Mouse (Mus musculus): ENCODE measurements at regions not wholly inside any gene's neighbourhood (a gene's known extent, or its start where the extent isn't known, plus 50 kb on each side); places are given as distances from the start of the nearest gene placed in this dataset.

DNA sequence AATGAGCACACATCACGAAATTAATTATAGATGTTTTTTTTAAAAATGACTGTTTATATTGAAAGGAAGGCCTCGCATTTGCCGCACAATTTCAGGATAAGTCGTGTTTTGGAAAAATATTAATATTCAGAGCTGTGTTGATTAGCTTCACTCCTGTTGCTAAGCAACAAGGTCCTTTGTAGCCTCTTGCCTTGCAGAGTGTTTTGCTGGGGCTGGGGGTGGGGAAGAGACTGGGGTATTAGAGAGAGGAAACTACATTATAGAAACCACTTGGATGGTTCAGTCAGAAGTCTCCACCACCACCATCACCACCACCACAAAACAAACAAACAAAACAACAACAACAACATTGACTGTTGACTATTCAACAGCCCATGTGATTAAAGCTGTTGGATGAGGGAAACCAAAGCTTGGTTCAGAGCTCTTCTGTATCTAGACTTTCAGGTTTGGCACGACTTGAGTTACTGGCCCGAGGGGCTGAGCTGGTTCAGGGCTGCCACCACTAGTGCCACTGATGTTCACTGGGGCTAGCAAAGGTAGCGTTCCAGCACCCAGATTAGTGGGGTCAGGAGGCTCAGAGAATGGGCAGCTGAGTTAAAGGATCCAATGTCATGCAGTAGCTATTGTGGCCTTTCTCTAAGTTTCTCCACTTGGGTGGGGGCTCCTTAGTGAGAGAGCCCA is 195.3 kb upstream of the Atp6ap2 start:
- 0 out of 2 replicates have a peak overlapping the region, but pooled peaks have one; percentile 34 for H3K27ac ChIP-seq (ENCODE audit: low read depth, low read length)
- no peak overlapping the region for H3K9ac ChIP-seq (replicated peaks; ENCODE audit: low read length, poor library complexity, severe bottlenecking)
- WGBS, result 54% methylated on average over 7 of the region's 7 CpGs
- no peak overlapping the region for H3K4me3 ChIP-seq (ENCODE audit: low read depth, low read length)
- DNase-seq (ENCODE audit: low spot score) (peak; percentile 27), ATAC-seq (ENCODE audit: low FRiP score) (no peak)
- no peaks in the 10 kb centered on the region for H3K9me3 ChIP-seq (ENCODE audit: low read length)
- no peak overlapping the region for H3K4me2 ChIP-seq (ENCODE audit: low read depth, low read length, poor library complexity, severe bottlenecking)
- TF ChIP-seq CTCF (IDR thresholded peaks at IDR 0.05), result no peak
- H3K27me3 ChIP-seq (ENCODE audit: insufficient read depth, low read length), result no peaks in the 10 kb centered on the region
- H3K4me1 ChIP-seq (ENCODE audit: insufficient read depth, low read length), result peaks cover 2% of the 10 kb centered on the region; the same call in 1 of the 2 replicates
- no peaks in the 10 kb centered on the region for H3K36me3 ChIP-seq (ENCODE audit: insufficient read depth, low read length)

DNA sequence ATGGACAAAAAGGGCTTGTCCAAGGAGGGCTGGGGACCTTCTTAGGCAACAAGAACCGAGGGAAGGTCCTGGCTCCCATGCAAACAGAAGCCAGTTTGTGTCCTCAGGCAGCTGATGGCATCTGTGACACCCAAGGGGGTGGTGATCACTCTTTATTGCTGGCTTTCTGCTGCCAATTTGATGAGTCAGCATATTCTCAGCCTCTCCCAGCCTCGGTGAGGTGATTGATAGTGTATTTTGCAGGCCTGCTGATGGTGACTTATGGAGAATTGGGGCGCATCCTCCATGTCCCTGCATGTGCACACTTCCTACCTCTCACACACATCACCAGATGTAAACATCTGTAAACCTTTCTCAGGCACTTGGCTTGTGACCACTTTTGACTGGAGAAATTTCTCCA is 178.3 kb upstream of the Atp6ap2 start:
- no peaks in the 10 kb centered on the region for H3K36me3 ChIP-seq (ENCODE audit: insufficient read depth, low read length)
- no peak overlapping the region for H3K4me2 ChIP-seq (ENCODE audit: low read depth, low read length, poor library complexity, severe bottlenecking)
- no peaks in the 10 kb centered on the region for H3K4me1 ChIP-seq (ENCODE audit: insufficient read depth, low read length)
- TF ChIP-seq CTCF (IDR thresholded peaks at IDR 0.05), result no peak
- DNase-seq (ENCODE audit: low spot score) (peak; percentile 5), ATAC-seq (ENCODE audit: low FRiP score) (no peak)
- WGBS, result 74% methylated on average over 3 of the region's 3 CpGs
- H3K9me3 ChIP-seq (ENCODE audit: low read length), result no peaks in the 10 kb centered on the region
- no peak overlapping the region for H3K4me3 ChIP-seq (ENCODE audit: low read depth, low read length)
- no peak overlapping the region for H3K9ac ChIP-seq (replicated peaks; ENCODE audit: low read length, poor library complexity, severe bottlenecking)
- H3K27ac ChIP-seq (ENCODE audit: low read depth, low read length), result no peak overlapping the region
- no peaks in the 10 kb centered on the region for H3K27me3 ChIP-seq (ENCODE audit: insufficient read depth, low read length)

DNA sequence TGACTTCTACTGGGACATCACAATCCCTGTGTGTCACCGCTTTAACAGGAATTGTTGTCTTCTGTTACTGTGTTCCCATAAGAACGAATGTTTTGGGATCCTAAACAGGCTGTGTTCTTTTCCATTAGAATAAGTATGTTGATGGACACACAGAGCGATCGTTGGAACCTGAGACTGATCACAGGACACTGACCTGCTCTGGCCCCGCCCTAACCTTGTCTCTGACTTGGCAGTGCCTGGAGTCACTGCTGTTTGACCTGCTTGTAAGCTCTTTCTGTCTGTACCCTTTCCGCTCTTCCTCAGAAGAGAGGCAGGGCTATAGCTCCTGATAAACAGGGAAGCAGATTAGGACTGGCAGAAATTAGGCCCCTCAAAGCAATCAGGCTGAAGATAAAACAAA is 162.0 kb upstream of the Atp6ap2 start:
- 84% methylated on average over 6 of the region's 6 CpGs for WGBS

DNA sequence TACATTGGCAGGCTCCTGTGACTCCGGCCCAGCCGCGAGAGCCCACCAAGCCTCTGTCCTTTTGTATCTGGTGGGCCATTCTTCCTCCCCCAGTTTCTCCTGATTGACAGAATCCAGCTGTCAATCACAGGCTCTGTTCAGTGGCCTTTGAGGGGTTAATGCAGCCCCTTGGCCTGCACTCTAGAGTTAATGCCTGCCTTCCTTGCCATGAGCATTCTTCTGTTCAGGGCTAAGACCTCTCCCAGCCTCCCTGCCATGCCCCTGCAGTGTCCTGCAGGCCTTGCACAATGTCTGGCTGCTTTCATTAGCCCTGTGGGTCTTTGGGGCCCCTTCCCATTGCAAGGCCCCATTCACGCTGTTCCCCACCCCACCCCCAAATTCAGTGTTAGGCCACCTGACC is 160.9 kb upstream of the Atp6ap2 start:
- no peak for TF ChIP-seq CTCF (IDR thresholded peaks at IDR 0.05)
- 56% methylated on average over 4 of the region's 4 CpGs for WGBS

More for the DNA sequence above, 162.0 kb upstream of the Atp6ap2 start:
- H3K4me1 ChIP-seq (ENCODE audit: insufficient read depth, low read length), result no peaks in the 10 kb centered on the region
- no peaks in the 10 kb centered on the region for H3K36me3 ChIP-seq (ENCODE audit: insufficient read depth, low read length)
- H3K4me2 ChIP-seq (ENCODE audit: low read depth, low read length, poor library complexity, severe bottlenecking), result no peak overlapping the region
- H3K9ac ChIP-seq (replicated peaks; ENCODE audit: low read length, poor library complexity, severe bottlenecking), result no peak overlapping the region
- no peak for TF ChIP-seq CTCF (IDR thresholded peaks at IDR 0.05)
- no peak overlapping the region for H3K27ac ChIP-seq (ENCODE audit: low read depth, low read length)
- DNase-seq (ENCODE audit: low spot score) (no peak), ATAC-seq (ENCODE audit: low FRiP score) (no peak)
- no peaks in the 10 kb centered on the region for H3K9me3 ChIP-seq (ENCODE audit: low read length)
- no peaks in the 10 kb centered on the region for H3K27me3 ChIP-seq (ENCODE audit: insufficient read depth, low read length)
- H3K4me3 ChIP-seq (ENCODE audit: low read depth, low read length), result no peak overlapping the region

DNA sequence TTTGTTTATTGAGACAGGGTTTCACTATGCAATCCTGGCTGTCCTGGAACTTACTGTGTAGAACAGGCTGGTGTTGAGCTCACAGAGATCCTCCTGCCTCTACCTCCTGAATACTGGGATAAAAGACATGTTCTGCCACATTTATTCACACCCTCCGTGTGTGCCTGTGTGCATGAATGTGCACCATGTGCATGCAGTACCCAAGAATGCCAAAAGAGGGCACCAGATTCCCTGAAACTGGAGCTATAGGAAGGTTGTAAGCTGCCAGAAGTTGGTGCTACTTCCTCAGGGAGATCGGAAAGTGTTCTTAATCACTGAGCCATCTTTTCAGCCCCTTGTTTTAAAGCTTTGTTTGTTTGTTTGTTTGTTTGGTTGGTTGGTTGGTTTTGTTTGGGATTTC is 155.3 kb upstream of the Atp6ap2 start:
- H3K27me3 ChIP-seq (ENCODE audit: insufficient read depth, low read length), result no peaks in the 10 kb centered on the region
- peak; percentile 14; the same call in 1 of the 2 replicates for TF ChIP-seq CTCF (IDR thresholded peaks at IDR 0.05)
- H3K27ac ChIP-seq (ENCODE audit: low read depth, low read length), result no peak overlapping the region
- ATAC-seq (ENCODE audit: low FRiP score) (no peak), DNase-seq (ENCODE audit: low spot score) (no peak)
- no peak overlapping the region for H3K9ac ChIP-seq (replicated peaks; ENCODE audit: low read length, poor library complexity, severe bottlenecking)
- H3K36me3 ChIP-seq (ENCODE audit: insufficient read depth, low read length), result no peaks in the 10 kb centered on the region
- H3K9me3 ChIP-seq (ENCODE audit: low read length), result no peaks in the 10 kb centered on the region
- H3K4me2 ChIP-seq (ENCODE audit: low read depth, low read length, poor library complexity, severe bottlenecking), result no peak overlapping the region
- H3K4me3 ChIP-seq (ENCODE audit: low read depth, low read length), result no peak overlapping the region
- no peaks in the 10 kb centered on the region for H3K4me1 ChIP-seq (ENCODE audit: insufficient read depth, low read length)
- 97% methylated on average over 2 of the region's 2 CpGs for WGBS

More for the DNA sequence above, 160.9 kb upstream of the Atp6ap2 start:
- Histone ChIP-seq H3K4me1 (ENCODE audit: insufficient read depth, low read length) (no peaks in the 10 kb centered on the region), H3K9me3 (ENCODE audit: low read length) (no peaks in the 10 kb centered on the region), H3K27me3 (ENCODE audit: insufficient read depth, low read length) (no peaks in the 10 kb centered on the region), H3K4me3 (ENCODE audit: low read depth, low read length) (no peak overlapping the region), H3K36me3 (ENCODE audit: insufficient read depth, low read length) (no peaks in the 10 kb centered on the region), H3K4me2 (ENCODE audit: low read depth, low read length, poor library complexity, severe bottlenecking) (no peak overlapping the region), H3K9ac (replicated peaks; ENCODE audit: low read length, poor library complexity, severe bottlenecking) (no peak overlapping the region), H3K27ac (ENCODE audit: low read depth, low read length) (no peak overlapping the region)
- no peak for ATAC-seq (ENCODE audit: low FRiP score)
- no peak for DNase-seq (ENCODE audit: low spot score)

DNA sequence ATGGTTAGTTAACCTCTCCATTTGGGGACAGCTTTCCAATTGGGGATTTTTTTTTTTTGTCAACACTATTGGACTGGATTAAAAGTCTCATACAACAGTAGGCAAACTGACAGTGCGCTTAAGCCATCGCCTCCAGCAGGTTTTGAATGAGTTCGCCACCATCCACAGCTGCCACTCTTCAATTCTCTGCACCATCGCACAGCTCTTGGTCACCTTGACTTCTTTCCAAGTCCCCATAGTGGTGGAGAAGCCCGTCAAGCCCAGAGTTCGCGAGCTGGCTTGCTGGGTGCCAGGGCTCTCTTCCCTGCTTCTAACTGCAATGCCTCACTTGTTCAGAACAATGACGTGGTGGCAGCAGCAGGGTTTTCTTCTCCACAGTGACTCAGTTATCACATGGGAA is 151.9 kb upstream of the Atp6ap2 start:
- Histone ChIP-seq H3K4me2 (ENCODE audit: low read depth, low read length, poor library complexity, severe bottlenecking) (no peak overlapping the region), H3K27me3 (ENCODE audit: insufficient read depth, low read length) (no peaks in the 10 kb centered on the region), H3K4me1 (ENCODE audit: insufficient read depth, low read length) (no peaks in the 10 kb centered on the region), H3K9ac (replicated peaks; ENCODE audit: low read length, poor library complexity, severe bottlenecking) (no peak overlapping the region), H3K9me3 (ENCODE audit: low read length) (no peaks in the 10 kb centered on the region), H3K36me3 (ENCODE audit: insufficient read depth, low read length) (no peaks in the 10 kb centered on the region), H3K4me3 (ENCODE audit: low read depth, low read length) (no peak overlapping the region), H3K27ac (ENCODE audit: low read depth, low read length) (no peak overlapping the region)
- 50% methylated on average over 8 of the region's 8 CpGs for WGBS
- no peak for TF ChIP-seq CTCF (IDR thresholded peaks at IDR 0.05)
- DNase-seq (ENCODE audit: low spot score) (peak; percentile 50), ATAC-seq (ENCODE audit: low FRiP score) (no peak)

Data from midbrain, postnatal 0 days (tissue).